Mouse (Mus musculus): ENCODE data around the gene Pdzd8.

DNA sequence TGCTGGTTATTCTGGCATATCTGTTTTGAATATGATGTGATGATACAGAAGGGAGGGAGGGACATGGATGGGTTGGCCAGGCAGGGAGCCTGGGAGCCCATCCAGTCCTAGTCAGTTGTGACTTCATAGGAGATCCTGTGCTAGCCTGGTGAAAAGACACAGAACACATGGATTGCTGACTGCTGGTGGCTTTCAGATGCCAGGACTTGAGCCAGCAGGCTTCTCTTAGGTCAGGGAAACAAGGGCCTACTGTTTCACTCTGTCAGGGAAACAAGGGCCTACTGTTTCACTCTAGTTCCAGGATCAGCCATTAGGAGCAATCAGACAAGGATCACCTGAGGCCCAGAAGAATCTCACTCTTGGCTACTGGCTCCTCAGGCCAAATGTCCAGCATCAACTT, 64.7 kb downstream of the Pdzd8 start:
- TF ChIP-seq CTCF (IDR thresholded peaks at IDR 0.05; ENCODE audit: control insufficient read depth, insufficient read depth, insufficient read length), result no peak
- TF ChIP-seq USF1 (IDR thresholded peaks at IDR 0.05; ENCODE audit: low read depth), result no peak
- TF ChIP-seq MAX (IDR thresholded peaks at IDR 0.05), result no peak
